Mouse (Mus musculus) heart, embryonic 12.5 days (tissue): ENCODE measurements at regions not wholly inside any gene's neighbourhood (a gene's known extent, or its start where the extent isn't known, plus 50 kb on each side); places are given as distances from the start of the nearest gene placed in this dataset.

Experiments used
- ATAC-seq: fragments of 200-750 bp; cut with Nextera tagmentation; 2 replicates; pipeline ENCODE4 v1.8.0; 2017; ENCODE audit warnings: moderate TSS enrichment, moderate library complexity; ENCODE audit not compliant: insufficient number of reproducible peaks, low FRiP score
- H3K27ac ChIP-seq: fragments of 300-500 bp; sonication (generic); 2 replicates; pipeline ENCODE4 v1.5.1; 2016; ENCODE audit warnings: mild to moderate bottlenecking, moderate library complexity; ENCODE audit not compliant: poor library complexity, severe bottlenecking
- H3K27me3 ChIP-seq: fragments of 300-500 bp; sonication (generic); replicated peaks from 2 replicates; pipeline ENCODE4 v1.6.1; 2016; ENCODE audit warnings: mild to moderate bottlenecking, moderate library complexity
- H3K36me3 ChIP-seq: fragments of 300-500 bp; sonication (generic); 2 replicates; pipeline ENCODE4 v1.6.1; 2016; ENCODE audit warnings: mild to moderate bottlenecking, moderate library complexity
- H3K4me1 ChIP-seq: fragments of 300-500 bp; sonication (generic); replicated peaks from 2 replicates; pipeline ENCODE4 v1.6.1; 2016; ENCODE audit warnings: mild to moderate bottlenecking
- H3K4me2 ChIP-seq: fragments of 300-500 bp; sonication (generic); 2 replicates; pipeline ENCODE4 v1.6.1; 2016; ENCODE audit warnings: mild to moderate bottlenecking, moderate library complexity
- H3K4me3 ChIP-seq: fragments of 300-500 bp; sonication (generic); 2 replicates; pipeline ENCODE4 v1.5.1; 2016; ENCODE audit warnings: mild to moderate bottlenecking
- H3K9ac ChIP-seq: fragments of 300-500 bp; sonication (generic); 2 replicates; pipeline ENCODE4 v1.6.1; 2016; ENCODE audit warnings: mild to moderate bottlenecking, moderate library complexity
- H3K9me3 ChIP-seq: fragments of 300-500 bp; sonication (generic); replicated peaks from 2 replicates; pipeline ENCODE4 v1.6.1; 2016; ENCODE audit warnings: mild to moderate bottlenecking, moderate library complexity
- WGBS: fragments of 180-500 bp; shearing (Covaris S2); methylation state at CpG from one replicate; pipeline ENCODE4 v1.1.7; 2016; 5-methylcytosine and 5-hydroxymethylcytosine counted together

- H3K4me1 ChIP-seq: peaks cover 40% of the 10 kb centered on the region
- no peak for ATAC-seq
- H3K4me3 ChIP-seq: no peak overlapping the region
- no peak overlapping the region for H3K9ac ChIP-seq
- no peak overlapping the region for H3K4me2 ChIP-seq
- H3K9me3 ChIP-seq: no peaks in the 10 kb centered on the region
- no peaks in the 10 kb centered on the region for H3K36me3 ChIP-seq
- no peak overlapping the region for H3K27ac ChIP-seq
- WGBS: 56% methylated on average over 5 of the region's 5 CpGs
- H3K27me3 ChIP-seq: no peaks in the 10 kb centered on the region
Observed at GRCm38 (mm10) chr12:17085209-17085574, 73.7 kb upstream of the 2410004P03Rik start.

GRCm38 (mm10) chr12:17084499-17085208 lies 73.1 kb upstream of the 2410004P03Rik start:
- 45% methylated on average over 9 of the region's 9 CpGs for WGBS

GRCm38 (mm10) chr12:17071691-17072454 lies 60.3 kb upstream of the 2410004P03Rik start:
- no peak overlapping the region for H3K27ac ChIP-seq
- H3K9ac ChIP-seq: no peak overlapping the region

More at GRCm38 (mm10) chr12:17084499-17085208, 73.1 kb upstream of the 2410004P03Rik start:
- no peaks in the 10 kb centered on the region for H3K27me3 ChIP-seq
- H3K4me2 ChIP-seq: no peak overlapping the region
- no peaks in the 10 kb centered on the region for H3K36me3 ChIP-seq
- H3K9me3 ChIP-seq: no peaks in the 10 kb centered on the region
- H3K4me3 ChIP-seq: no peak overlapping the region
- no peak for ATAC-seq
- no peak overlapping the region for H3K27ac ChIP-seq
- H3K9ac ChIP-seq: no peak overlapping the region
- peaks cover 35% of the 10 kb centered on the region for H3K4me1 ChIP-seq

GRCm38 (mm10) chr12:17069808-17070207 lies 58.3 kb upstream of the 2410004P03Rik start:
- Histone ChIP-seq H3K9me3 (no peaks in the 10 kb centered on the region), H3K36me3 (no peaks in the 10 kb centered on the region), H3K4me3 (no peak overlapping the region), H3K4me2 (no peak overlapping the region), H3K27me3 (no peaks in the 10 kb centered on the region), H3K9ac (no peak overlapping the region), H3K27ac (no peak overlapping the region), H3K4me1 (0 out of 2 replicates have a peak, but pooled peaks cover 4% of the 10 kb centered on the region)
- WGBS: 78% methylated on average over 9 of the region's 9 CpGs
- ATAC-seq: no peak

More at GRCm38 (mm10) chr12:17071691-17072454, 60.3 kb upstream of the 2410004P03Rik start:
- no peak overlapping the region for H3K4me2 ChIP-seq
- WGBS: 87% methylated on average over 15 of the region's 15 CpGs
- ATAC-seq: no peak
- no peaks in the 10 kb centered on the region for H3K27me3 ChIP-seq
- H3K36me3 ChIP-seq: no peaks in the 10 kb centered on the region
- no peaks in the 10 kb centered on the region for H3K9me3 ChIP-seq
- H3K4me1 ChIP-seq: no peaks in the 10 kb centered on the region
- no peak overlapping the region for H3K4me3 ChIP-seq

- Histone ChIP-seq H3K9ac (no peak overlapping the region), H3K27me3 (no peaks in the 10 kb centered on the region), H3K4me3 (no peak overlapping the region), H3K27ac (no peak overlapping the region), H3K9me3 (no peaks in the 10 kb centered on the region), H3K36me3 (no peaks in the 10 kb centered on the region), H3K4me1 (0 out of 2 replicates have a peak, but pooled peaks cover 4% of the 10 kb centered on the region), H3K4me2 (no peak overlapping the region)
- no peak for ATAC-seq
- 77% methylated on average over 5 of the region's 5 CpGs for WGBS
Observed at GRCm38 (mm10) chr12:17069161-17069560, 57.6 kb upstream of the 2410004P03Rik start.

- H3K4me1 ChIP-seq: 0 out of 2 replicates have a peak, but pooled peaks cover 4% of the 10 kb centered on the region
- no peaks in the 10 kb centered on the region for H3K36me3 ChIP-seq
- H3K27ac ChIP-seq: no peak overlapping the region
- ATAC-seq: no peak
- WGBS: 66% methylated on average over 5 of the region's 5 CpGs
- H3K9me3 ChIP-seq: no peaks in the 10 kb centered on the region
- no peak overlapping the region for H3K9ac ChIP-seq
- H3K4me2 ChIP-seq: no peak overlapping the region
- H3K27me3 ChIP-seq: no peaks in the 10 kb centered on the region
- no peak overlapping the region for H3K4me3 ChIP-seq
Observed at GRCm38 (mm10) chr12:17063920-17064319, 52.4 kb upstream of the 2410004P03Rik start.
